Mouse (Mus musculus): ENCODE results near the gene Slc9a1. TPM values are rescaled to one million over a fixed set of nuclear protein-coding genes. Genes with fewer than 3 reads are reported as not detected.

Slc9a1 gene
- total and polyA plus RNA-seq, 3 experiments, result 3.1 to 14.0 TPM; not detected in 1

GRCm38 (mm10) chr4:133423108-133423507, 53.6 kb downstream of the Slc9a1 start (continued):
- TF ChIP-seq RAD21 (IDR thresholded peaks at IDR 0.05; ENCODE audit: low read depth, low read length) (peak; percentile 37), E2F4 (IDR thresholded peaks at IDR 0.05; ENCODE audit: borderline replicate concordance, low read depth, low read length) (no peak), MAFK (IDR thresholded peaks at IDR 0.05; ENCODE audit: borderline replicate concordance, low read depth, low read length) (no peak), USF2 (IDR thresholded peaks at IDR 0.05; ENCODE audit: borderline replicate concordance in 1 of 2, insufficient read depth in 1 of 2, low read depth in 1 of 2, low read length in 2 of 2) (no peak)

GRCm38 (mm10) chr4:133423691-133424090, 54.2 kb downstream of the Slc9a1 start:
- no peak overlapping the region for H3K27ac ChIP-seq (ENCODE audit: control insufficient read depth, low read depth, low read length)
- no peak for DNase-seq (ENCODE audit: low read depth, low spot score)
- H3K4me1 ChIP-seq (ENCODE audit: control insufficient read depth in 1 of 2, insufficient read depth in 2 of 2, low read length in 2 of 2), result peaks cover 0 to 5% of the 10 kb centered on the region in 2 experiments; a peak in 2 of 4 replicates
- H3K9ac ChIP-seq (ENCODE audit: control insufficient read depth, low read depth, low read length, poor library complexity, severe bottlenecking), result no peak overlapping the region
- no peaks in the 10 kb centered on the region for H3K79me2 ChIP-seq (ENCODE audit: control insufficient read depth, insufficient read depth, low read length, poor library complexity)
- TF ChIP-seq ETS1 (IDR thresholded peaks at IDR 0.05; ENCODE audit: low read depth, low read length) (no peak), RAD21 (IDR thresholded peaks at IDR 0.05; ENCODE audit: low read depth, low read length) (no peak), MAFK (IDR thresholded peaks at IDR 0.05; ENCODE audit: borderline replicate concordance, low read depth, low read length) (no peak), TCF12 (IDR thresholded peaks at IDR 0.05; ENCODE audit: low read depth, low read length) (no peak), ZMIZ1 (IDR thresholded peaks at IDR 0.05; ENCODE audit: low read depth, low read length) (no peak)
- H3K4me3 ChIP-seq (ENCODE audit: control insufficient read depth in 1 of 2, insufficient read depth in 1 of 2, low read depth in 2 of 2, low read length in 2 of 2), result no peak overlapping the region
- no peaks in the 10 kb centered on the region for H3K9me3 ChIP-seq (replicated peaks; ENCODE audit: insufficient read depth, low read length)
- H3K36me3 ChIP-seq (ENCODE audit: control insufficient read depth in 1 of 2, insufficient read depth in 2 of 2, low read length in 2 of 2), result peaks cover 0 to 6% of the 10 kb centered on the region in 2 experiments; a peak in 2 of 4 replicates
- H3K27me3 ChIP-seq (ENCODE audit: control insufficient read depth in 1 of 2, insufficient read depth in 2 of 2, low read length in 2 of 2), result no peaks in the 10 kb centered on the region

GRCm38 (mm10) chr4:133424100-133424499, 54.6 kb downstream of the Slc9a1 start:
- Histone ChIP-seq H3K9ac (ENCODE audit: control insufficient read depth, low read depth, low read length, poor library complexity, severe bottlenecking) (no peak overlapping the region), H3K36me3 (ENCODE audit: control insufficient read depth in 1 of 2, insufficient read depth in 2 of 2, low read length in 2 of 2) (peaks cover 0 to 6% of the 10 kb centered on the region in 2 experiments; a peak in 2 of 4 replicates), H3K4me3 (ENCODE audit: control insufficient read depth in 1 of 2, insufficient read depth in 1 of 2, low read depth in 2 of 2, low read length in 2 of 2) (no peak overlapping the region), H3K27ac (ENCODE audit: control insufficient read depth, low read depth, low read length) (no peak overlapping the region), H3K4me1 (ENCODE audit: control insufficient read depth in 1 of 2, insufficient read depth in 2 of 2, low read length in 2 of 2) (peaks cover 0 to 5% of the 10 kb centered on the region in 2 experiments; a peak in 2 of 4 replicates), H3K79me2 (ENCODE audit: control insufficient read depth, insufficient read depth, low read length, poor library complexity) (no peaks in the 10 kb centered on the region), H3K9me3 (replicated peaks; ENCODE audit: insufficient read depth, low read length) (no peaks in the 10 kb centered on the region), H3K27me3 (ENCODE audit: control insufficient read depth in 1 of 2, insufficient read depth in 2 of 2, low read length in 2 of 2) (no peaks in the 10 kb centered on the region)
- DNase-seq (ENCODE audit: low read depth, low spot score), result peak; percentile 74
- TF ChIP-seq CTCF (IDR thresholded peaks at IDR 0.05 in 2 of 3, conservative IDR thresholded peaks at IDR 0.05 in 1 of 3; ENCODE audit: control insufficient read depth in 1 of 3, insufficient read depth in 1 of 3, low read depth in 2 of 3, low read length in 3 of 3, poor library complexity in 1 of 3, severe bottlenecking in 1 of 3) (peak; percentile 79 to 92 (median 87)), SMC3 (IDR thresholded peaks at IDR 0.05; ENCODE audit: low read depth, low read length) (peak; percentile 85), ZC3H11A (IDR thresholded peaks at IDR 0.05; ENCODE audit: low read depth, low read length) (peak; percentile 68), ZKSCAN1 (IDR thresholded peaks at IDR 0.05; ENCODE audit: low read depth, low read length) (no peak), MYC (IDR thresholded peaks at IDR 0.05; ENCODE audit: low read depth, low read length) (no peak), RAD21 (IDR thresholded peaks at IDR 0.05; ENCODE audit: low read depth, low read length) (peak; percentile 80), E2F4 (IDR thresholded peaks at IDR 0.05; ENCODE audit: borderline replicate concordance, low read depth, low read length) (no peak)
